Mouse (Mus musculus) telencephalon, adult 2 months (tissue): Measurements from ENCODE around the gene Nfx1.

Experiments
- DNase-seq: peaks from one replicate; pipeline ENCODE4 v3.0.0-alpha.2; 2011; ENCODE audit warnings: low read depth, low spot score

The Nfx1 gene

GRCm38 (mm10) chr4:41046254-41046795 is 75.6 kb downstream of the Nfx1 start:
- DNase-seq: no peak

DNA sequence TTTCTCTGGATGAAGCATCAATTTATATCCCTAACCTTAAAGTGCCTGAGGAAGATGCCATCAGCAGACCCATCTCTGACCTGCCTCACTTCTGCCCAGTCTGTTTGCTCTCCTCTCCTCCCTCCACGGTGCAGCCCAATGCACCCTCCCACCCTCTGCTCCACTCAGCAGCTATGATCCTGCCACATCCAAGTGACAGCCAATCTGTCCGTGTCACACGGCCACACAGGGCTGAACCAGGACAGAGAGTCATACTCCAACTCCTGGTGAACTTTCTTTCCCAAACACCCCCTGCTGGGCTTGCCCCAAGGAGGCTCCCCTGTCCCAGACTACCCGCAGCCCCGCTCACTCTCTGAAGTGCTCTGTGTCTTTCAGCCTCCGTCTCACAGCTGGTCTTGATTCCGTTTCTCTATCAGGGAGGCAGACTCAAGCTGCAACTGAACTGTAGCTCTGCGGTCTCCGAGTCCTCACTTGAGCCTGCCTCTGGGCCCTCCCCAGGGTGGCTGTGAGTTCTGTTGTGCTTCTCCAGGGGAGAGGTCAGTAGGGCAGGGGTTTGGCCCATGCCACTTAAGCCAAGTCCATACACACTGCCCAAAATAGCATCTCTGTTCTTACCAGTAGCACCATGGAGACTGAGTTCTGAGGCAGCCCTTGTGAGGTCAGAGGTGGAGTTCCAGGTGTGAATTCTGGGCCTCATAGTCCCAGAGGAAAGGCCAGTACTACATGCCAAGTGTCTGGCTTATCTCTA is 77.0 kb downstream of the Nfx1 start, which contains the start of gene Aqp7:
Aqp7 (minus strand) TSS at position 616 of the 748 bp plus-strand sequence.
- DNase-seq: no peak

DNA sequence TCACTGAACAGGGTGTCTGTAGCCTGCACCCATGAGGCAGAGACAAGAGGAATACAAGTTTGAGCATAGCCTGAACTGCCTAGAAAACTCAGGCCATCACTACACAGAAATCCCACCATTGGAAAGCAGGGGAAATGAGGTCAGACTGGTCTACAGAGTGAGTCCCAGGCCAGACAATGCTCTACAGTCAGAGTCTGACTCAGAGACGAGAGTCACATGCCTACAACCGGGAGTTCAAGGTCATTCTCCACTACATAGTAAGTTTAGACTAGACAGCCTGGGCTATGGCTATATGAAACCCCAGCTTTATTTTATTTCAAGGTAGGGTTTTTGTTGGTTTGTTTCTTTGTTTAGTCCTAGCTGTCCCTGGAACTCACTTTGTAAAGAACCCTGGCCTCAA is 78.2 kb downstream of the Nfx1 start:
- no peak for DNase-seq

GRCm38 (mm10) chr4:41050726-41051675 is 80.3 kb downstream of the Nfx1 start:
- DNase-seq: peak; percentile 54

DNA sequence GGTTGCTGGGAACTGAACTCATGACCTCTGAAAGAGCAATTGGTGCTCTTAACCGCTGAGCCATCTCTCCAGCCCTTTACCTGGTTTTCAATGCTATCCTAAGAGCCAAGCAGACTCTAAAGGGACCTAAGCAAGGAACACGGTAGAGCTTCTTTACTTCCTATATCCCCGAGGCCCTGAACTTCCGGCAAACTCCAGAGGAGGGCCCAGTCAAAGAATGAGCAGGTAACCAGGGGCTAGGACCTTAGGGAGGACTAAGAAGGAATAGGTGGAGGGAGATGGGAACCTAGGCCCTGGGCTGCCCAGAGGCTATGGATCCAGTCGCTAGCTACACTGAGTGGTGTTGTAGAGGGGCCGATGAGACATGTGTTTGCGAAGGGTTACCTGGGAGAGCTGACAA is 81.1 kb downstream of the Nfx1 start:
- no peak for DNase-seq

GRCm38 (mm10) chr4:41055111-41055510 is 84.4 kb downstream of the Nfx1 start:
- DNase-seq: no peak

DNA sequence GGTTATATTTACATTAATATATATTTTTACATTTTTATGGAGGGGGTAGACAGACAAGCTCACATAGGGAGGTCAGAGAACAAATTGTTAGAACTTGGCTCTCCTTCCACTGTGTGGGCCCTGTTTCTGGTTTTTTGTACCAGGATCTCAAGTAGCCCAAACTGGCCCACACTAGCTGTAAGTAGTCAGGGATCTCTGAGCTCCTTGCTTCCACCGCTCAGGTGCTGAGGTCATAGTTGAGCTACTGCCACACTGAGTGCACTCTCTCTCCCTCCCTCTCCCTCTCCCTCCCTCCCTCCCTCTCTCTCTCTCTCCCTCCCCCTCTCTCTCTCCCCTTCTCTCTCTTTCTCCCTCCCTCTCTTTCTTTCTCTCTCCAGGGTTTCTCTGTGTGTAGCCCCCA is 85.5 kb downstream of the Nfx1 start:
- DNase-seq: no peak

GRCm38 (mm10) chr4:41056742-41057332 is 86.1 kb downstream of the Nfx1 start:
- no peak for DNase-seq

DNA sequence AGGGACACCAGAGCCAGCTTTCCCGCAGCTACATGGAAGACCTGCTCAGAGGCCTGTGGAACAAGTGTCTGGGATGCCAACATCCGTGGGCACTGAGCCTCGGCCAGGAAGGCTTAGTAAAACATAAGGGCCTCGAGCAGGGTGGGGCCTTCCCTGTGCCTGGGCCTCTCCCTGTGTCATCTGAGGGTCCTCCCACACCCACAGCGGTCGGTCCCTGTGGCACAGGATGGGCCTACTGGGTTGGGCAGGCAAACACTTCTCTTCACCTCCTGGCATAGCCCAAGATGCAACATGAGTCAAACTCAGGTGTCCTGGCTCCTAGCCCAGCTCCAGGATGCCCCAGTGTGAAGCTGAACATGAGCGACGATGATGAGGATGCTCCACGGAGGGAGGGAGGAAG is 86.7 kb downstream of the Nfx1 start:
- DNase-seq: no peak

GRCm38 (mm10) chr4:41063351-41063750 is 92.6 kb downstream of the Nfx1 start:
- no peak for DNase-seq

DNA sequence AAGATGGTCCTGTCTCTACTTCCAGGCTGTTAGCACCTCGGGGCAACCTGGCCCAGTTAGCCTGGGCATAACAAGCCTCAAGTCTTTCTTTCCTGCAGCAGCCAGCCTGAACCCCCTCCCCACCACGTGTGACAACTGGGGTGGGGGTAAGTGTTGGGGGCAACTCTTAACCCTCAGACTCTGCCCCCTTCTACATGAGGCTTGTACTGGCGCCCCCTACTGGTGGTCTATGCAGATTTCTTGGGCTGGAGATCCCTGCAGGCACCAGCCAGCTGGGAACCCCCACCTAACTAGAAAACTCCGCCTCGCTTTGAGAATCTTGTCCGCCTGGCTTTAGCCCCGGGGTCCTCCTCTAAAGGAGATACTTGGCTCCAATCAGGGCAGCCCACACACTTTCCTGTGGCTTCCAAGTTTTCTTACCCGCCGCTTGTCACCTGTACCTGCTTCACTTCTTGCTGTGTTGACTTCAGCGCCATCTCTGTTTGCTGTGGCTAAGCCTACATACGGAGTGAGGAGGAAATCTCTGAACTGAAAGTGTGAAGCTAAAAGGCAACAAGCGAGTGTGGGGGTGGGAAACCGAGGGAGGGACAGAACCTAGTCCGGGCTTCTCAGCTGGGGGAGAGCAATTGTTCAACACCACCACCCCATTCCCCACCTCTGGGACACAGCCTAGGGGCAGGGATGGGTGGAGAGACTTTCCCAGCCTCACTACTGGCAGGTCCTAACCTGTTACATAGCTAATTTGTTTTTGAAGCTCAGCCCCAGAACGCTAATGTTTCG is 93.4 kb downstream of the Nfx1 start:
- no peak for DNase-seq

DNA sequence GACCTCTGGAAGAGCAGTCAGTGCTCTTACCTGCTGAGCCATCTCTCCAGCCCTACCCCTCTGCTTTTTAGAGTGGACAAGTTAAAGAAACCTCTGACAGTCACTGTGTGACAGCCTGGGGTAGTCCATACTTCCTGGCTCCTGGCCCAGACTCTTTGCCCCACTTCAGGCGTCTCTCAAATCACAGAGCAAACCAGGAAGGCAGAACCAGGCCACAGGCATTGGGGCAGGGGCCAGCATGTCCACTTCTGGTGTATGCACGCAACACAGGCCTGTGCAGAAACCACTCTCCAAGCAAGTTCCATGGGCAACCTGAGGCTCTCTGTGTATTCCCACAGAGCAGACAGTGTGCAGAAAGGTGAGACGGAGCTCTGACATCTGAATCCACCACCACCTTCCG is 94.5 kb downstream of the Nfx1 start:
- no peak for DNase-seq

DNA sequence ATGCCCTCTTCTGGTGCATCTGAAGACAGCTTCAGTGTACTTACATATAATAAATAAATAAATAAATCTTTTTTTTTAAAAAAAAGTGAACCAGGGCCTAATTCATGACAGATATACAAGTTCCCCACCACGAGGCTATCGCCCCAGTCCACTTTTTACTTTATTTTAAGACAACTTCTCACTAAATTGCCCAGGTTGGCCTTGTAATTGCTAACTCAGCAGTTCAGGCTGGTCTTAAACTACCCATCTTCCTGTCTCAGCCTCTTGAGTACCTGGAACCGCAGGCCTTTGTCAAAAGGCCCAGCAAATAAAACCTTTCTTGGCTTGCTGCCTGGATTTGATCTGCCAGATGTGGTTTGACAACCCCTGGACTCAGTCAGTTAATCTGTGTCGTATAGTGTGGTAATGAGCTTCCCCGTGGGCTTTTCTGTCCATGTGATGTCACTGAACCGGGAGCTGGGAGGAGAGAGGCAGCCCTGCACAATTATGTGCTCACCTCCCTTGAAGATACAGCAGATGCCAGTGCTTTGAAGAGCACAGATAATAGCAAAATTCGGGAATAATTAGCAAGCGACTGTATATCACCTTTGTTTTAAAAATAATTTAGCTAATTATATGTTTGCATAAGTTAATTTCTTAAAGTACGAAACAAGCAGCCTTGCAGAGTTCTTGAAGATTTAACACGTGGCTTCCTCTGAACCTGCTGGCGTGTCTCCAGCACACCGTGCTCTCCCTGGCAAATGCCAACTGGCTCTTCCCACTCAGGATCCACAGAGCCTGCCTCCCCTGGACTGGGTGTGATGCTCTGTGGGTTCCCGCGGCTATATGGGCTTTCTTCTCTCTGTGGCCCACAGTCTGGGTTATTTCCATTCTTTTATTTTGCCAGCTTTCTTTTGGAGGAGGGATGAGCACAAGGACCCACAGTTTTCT is 101.1 kb downstream of the Nfx1 start:
- no peak for DNase-seq

DNA sequence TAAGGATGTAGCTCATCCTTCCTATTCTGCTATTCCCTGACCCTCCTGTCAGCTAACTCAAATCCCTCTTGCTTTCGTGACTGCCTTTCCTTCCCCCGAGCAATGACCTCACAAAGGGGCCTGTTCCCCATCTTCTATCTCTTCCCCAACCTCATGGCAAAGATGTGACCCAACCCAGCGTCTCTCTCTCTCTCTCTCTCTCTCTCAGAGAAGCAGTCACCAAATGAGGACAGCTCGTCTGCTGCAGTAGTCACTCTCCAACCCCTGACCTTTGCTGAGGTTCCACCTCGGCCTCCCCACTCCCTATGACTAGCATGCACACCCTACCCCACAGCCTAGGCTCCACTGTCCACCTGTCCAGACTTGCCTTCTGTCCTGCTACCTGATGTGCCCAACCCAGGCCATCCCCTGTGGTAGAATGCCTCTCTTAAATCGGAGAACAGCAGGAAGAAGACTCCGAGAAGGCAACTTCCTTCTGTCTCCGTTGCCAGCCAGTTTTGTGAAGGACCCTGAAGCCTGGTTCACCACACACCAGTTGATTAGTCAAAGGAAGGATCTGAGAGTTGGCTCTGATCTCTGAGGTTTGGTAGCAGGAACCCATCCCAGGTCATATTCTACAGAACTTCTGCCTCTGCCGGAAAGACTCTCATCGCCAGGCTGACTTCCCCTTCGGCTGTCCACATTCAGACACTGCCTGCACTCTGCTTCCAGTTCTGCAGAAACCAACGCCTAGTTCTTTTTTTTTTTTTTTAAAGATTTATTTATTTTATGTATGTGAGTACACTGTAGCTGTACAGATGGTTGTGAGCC is 102.5 kb downstream of the Nfx1 start:
- DNase-seq: peak; percentile 27

DNA sequence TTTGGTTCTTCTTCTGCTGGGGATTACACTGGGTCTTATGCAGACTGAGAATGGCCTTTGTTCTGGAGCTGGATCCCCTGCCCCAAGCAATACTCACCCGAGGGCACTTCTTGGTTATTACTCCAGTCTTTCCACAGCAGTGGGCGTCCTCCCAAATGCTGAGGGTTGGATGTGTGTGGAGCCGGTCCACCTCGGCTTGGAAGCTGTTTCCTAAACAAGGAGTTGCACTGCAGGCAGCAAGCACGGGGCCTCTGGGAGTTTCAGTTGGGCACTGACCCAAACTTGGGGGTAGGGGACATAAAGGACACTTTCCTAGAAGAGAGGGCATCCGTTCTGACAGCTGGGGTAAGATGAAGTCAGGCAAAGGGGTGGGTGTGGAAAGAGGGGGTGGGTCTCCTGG is 103.8 kb downstream of the Nfx1 start:
- no peak for DNase-seq
